Mouse (Mus musculus): ENCODE measurements around the gene Myh9.

GRCm38 (mm10) chr15:77809434-77809833, 32.5 kb downstream of the Myh9 start:
- TF ChIP-seq CTCF (IDR thresholded peaks at IDR 0.05) (no peak), POLR2A (IDR thresholded peaks at IDR 0.05; ENCODE audit: insufficient read depth, low read depth, low read length) (no peak)
